Mouse (Mus musculus) testis, postnatal 14 days (tissue): ENCODE results near the gene Ace.
"Not testable (repeated sequence)": the region's sequence is repeated elsewhere in the genome, so short reads cannot be mapped to it uniquely, and the experiment has no call there.

ENCODE experiments used
- DNase-seq: peaks from one replicate; pipeline ENCODE4 v3.0.0; 2021; ENCODE audit warnings: low spot score

The Ace gene

GRCm38 (mm10) chr11:106000062-106000461, 32.3 kb downstream of the Ace start:
- DNase-seq: no peak

DNA sequence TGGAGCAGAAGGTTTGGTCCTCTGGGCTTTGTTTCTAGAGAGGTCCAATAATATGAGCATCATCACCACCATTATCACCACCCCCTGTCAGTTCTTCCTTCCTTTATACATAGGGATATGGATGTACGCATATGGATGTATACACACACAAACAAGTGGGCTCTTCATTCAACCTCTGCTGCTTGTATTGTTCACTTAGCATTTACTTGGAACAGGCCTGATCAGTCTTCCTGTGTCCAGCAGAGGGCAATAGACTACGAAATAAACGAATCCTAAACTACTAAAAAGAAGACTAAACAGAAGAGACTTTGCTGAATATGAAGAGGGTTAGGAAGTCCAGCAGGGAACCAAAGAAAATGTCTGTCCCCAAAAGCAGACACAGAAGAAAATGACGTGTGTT, 34.0 kb downstream of the Ace start:
- DNase-seq: no peak

GRCm38 (mm10) chr11:106004576-106004975, 36.8 kb downstream of the Ace start:
- DNase-seq: no peak

DNA sequence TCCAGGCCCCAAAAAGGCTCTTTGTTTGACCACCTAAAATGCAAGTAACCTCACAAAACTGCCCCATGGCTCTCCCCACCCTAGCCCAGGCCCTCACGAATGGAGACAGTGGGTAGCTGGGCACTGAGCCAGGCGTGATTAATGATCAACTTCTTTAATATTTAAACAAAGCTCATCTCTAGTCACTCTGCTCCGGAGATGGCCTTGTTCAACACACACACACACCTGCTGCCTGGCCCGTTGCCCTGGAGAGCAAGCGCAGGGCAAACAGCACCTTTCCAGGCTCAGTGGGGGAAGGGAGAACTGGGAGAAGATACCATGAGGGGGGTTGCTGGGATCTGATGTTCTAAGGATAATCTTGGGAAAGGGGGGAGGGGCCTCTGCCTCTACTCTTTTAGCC, 38.2 kb downstream of the Ace start:
- DNase-seq: no peak

GRCm38 (mm10) chr11:106007821-106008220, 40.1 kb downstream of the Ace start, which contains the start of gene Kcnh6:
Gene Kcnh6, plus strand, starts transcription at chr11:106008124.
- peak; percentile 67 for DNase-seq

DNA sequence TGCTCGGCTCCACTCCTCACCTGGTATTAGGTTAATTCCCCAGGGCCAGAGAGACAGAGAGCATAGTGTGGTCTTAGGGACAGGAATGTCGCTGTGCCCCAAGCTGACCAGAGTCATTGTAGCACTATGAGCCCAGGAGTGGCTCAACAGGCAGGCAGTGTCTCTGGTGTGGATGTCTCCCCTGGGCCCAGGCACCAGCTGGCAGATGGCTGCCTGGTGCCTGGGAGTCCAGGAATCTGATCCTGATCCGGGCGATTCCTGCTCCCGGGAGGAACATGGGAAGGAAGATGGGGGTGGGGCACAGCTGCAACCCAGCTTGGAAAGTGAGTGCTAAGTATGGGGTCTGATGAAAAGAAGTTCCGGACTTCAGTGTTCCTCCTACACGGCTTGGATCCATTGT, 45.0 kb downstream of the Ace start:
- DNase-seq: no peak

GRCm38 (mm10) chr11:106013556-106014225, 45.9 kb downstream of the Ace start:
- DNase-seq: no peak

DNA sequence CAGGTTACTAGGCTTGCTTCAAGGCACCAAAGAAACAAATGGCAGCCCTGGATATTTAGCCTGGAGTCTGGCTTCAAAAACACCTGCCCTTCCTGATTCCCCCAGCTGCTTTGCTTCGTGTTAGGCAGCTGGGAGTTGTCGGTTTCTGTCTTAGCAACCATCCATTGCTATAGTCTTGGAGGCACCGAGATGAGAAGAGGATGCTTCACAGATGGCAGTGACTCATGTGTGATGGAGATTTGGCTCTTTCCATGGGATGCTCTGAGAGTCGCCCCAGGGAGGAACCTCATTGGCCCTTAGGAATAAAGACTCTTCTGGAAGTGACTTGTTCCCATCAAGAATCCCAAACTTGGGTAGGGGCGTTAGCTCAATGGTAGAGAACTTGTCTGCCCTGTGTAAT, 48.7 kb downstream of the Ace start:
- no peak for DNase-seq

DNA sequence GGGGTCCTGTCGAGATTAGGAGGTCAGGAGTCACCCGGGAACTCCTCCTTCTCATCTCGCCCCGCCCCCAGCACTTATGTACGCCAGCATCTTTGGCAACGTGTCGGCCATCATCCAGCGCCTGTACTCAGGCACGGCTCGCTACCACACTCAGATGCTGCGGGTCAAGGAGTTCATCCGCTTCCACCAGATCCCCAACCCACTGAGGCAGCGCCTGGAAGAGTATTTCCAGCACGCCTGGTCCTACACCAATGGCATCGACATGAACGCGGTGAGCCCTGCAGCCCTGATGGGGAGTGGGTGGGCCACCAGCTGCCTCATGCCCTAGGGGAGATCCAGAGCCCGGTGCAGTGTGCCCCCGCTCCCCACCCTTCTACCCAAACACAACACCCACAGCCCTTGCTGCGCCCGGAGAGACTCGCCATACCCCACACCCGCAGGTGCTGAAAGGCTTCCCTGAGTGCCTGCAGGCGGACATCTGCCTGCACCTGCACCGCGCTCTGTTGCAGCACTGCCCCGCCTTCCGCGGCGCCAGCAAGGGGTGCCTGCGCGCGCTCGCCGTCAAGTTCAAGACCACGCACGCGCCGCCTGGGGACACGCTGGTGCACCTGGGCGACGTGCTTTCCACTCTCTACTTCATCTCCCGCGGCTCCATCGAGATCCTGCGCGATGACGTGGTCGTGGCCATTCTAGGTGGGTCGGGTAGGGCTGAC, 52.5 kb downstream of the Ace start:
- peak; percentile 36 for DNase-seq

GRCm38 (mm10) chr11:106025774-106026173, 58.0 kb downstream of the Ace start:
- no peak for DNase-seq

DNA sequence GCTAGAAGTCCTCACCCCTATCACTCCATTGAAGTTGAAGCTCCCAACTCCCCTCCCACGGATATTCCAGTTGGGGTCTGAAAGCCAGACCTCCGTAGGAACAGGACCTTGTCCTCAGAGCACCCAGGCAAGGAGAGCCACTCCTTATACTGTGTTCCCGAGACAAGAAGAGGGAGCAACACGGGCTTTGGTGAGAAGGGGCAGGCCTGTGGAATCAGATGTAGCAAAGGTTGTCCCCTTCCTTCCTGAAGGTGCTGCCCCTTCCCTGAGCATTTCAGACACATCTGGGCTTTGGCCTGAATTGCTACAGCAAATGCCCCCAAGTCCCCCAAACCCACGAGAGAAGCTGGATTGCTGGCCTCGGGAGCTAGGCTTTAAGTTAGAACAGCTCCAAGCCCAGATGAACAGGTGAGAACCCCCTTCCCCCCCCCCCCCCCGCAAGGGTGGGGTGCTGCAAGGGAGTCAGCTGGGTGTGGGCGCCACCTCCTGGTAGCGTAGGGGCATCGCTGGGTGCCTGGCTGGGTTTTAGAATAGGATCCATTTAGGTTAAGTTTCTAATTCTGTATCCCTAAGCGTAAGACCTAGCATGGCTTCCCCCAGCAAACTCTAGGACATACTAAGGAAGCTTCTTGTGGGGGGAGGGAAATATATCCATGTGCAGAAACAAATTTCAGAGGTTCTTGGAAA, 58.9 kb downstream of the Ace start:
- DNase-seq: no peak

GRCm38 (mm10) chr11:106027607-106028006, 59.9 kb downstream of the Ace start:
- no peak for DNase-seq

GRCm38 (mm10) chr11:106032074-106032473, 64.3 kb downstream of the Ace start:
- not testable (repeated sequence) for DNase-seq

DNA sequence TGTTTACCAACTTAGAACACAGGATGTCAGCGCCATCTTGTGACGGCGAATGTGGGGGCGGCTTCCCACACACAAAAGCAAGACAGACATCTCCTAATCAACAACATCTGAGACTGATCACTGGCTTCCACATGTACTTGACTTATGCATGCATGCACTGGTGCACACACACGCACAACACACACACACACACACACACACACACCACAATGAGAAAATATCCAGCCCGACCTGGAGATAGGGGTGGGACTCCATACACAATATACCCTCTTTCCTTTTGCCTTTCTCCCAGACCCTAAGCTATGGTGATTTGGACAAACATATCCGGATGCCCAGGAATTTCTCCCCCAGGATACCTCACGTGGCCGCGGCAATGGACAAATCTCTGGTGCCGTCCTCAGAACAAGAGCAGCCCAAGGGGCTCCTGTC, 65.8 kb downstream of the Ace start:
- no peak for DNase-seq

DNA sequence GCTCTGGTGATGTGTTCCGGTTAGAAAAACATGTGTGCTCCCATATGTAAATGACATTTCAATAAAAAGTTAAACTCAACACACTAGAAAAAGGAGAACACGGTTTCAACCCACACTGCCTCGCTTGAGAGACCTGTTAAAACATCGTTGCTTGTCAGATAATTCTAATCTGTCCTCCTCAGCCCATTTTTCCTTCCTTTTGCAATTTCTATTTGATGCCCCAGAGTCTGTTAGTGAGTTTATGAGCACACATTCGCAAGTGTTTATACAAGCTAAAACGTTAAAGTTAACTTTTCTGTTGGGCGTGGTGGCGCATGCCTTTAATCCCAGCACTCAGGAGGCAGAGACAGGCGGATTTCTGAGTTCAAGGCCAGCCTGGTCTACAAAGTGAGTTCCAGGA, 67.2 kb downstream of the Ace start:
- DNase-seq: no peak

DNA sequence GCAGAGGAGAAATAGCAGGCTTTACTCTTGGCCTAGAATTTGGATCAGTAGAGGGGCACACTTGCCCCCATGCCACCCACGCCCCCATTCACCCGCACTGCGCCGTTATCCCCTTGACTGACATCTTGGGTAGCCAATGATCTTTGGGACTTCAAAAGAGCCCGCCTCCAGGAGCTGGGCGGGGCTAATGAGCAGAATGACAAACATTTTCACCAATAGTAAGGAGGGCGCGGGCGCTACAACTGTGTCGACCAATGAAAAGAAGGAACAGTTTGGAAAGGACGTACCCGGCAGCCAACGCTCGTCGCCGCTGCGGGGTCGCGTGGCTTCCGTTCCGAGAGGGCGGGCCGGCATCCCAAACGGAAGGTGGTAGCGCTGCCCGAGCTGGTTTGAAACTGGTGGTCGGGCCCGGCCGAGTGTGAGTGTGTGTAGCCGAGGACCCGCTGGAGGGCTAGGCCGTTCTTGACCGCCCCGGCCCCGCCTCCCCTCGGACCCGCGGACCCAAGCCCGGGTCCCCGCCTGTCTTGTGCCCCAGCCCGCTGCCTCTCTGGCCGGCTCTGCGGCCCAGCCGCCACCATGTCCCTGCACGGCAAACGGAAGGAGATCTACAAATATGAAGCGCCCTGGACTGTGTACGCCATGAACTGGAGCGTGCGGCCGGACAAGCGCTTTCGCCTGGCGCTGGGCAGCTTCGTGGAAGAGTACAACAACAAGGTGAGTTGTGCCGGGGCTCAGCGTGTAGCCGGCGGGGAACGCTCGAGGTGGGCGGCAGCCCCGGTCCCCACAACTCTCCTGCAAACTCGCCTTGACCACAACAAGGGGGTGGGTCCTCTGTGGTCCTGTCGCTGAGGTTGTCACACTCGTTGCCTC, 69.0 kb downstream of the Ace start, which contains the start of gene Dcaf7:
Gene Dcaf7, plus strand, starts transcription at position 325 of the 870 bp plus-strand sequence.
- DNase-seq: peak; percentile 98

DNA sequence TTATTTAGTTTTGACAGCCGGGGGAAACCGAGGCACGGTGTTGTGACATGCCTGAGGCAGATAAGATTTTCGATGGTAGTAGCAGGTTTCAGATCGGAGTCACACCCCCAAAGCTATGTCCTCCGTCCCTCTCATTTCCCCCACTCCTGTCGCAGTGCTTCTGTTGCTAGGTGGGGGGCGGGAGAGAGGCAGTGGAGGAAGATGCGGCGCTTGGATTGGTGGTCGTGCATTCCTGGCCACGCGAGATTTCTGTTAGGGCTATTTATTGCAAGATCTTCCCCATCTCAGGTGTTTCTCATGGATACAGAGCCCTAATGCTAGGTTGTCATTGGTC, 69.6 kb downstream of the Ace start:
- peak; percentile 43 for DNase-seq
